Mouse (Mus musculus): ENCODE results near the gene Nudt4.

GRCm38 (mm10) chr10:95513768-95514556, 50.0 kb downstream of the Nudt4 start:
- TF ChIP-seq CEBPB (IDR thresholded peaks at IDR 0.05; ENCODE audit: low read depth) = no peak
- no peak for TF ChIP-seq CTCF (IDR thresholded peaks at IDR 0.05; ENCODE audit: control insufficient read depth, insufficient read depth, insufficient read length)
- TF ChIP-seq USF1 (IDR thresholded peaks at IDR 0.05; ENCODE audit: low read depth) = no peak
- TF ChIP-seq MYOD1 (IDR thresholded peaks at IDR 0.05; ENCODE audit: control insufficient read depth, insufficient read length, low read depth) = no peak
- TF ChIP-seq MAX (IDR thresholded peaks at IDR 0.05) = no peak

All from C2C12 (cell line).